Mouse (Mus musculus) inflammation-experienced regulatory T-cells, adult 16 weeks (primary cell): ENCODE data around the gene Cth. TPM values are rescaled to one million over a fixed set of nuclear protein-coding genes. Genes with fewer than 3 reads are reported as not detected.

ENCODE experiments used
- polyA plus RNA-seq: library from polyadenylated mRNA; unstranded; fragments of 100-300 nt; shearing (Covaris generic); gene quantifications from one replicate; pipeline ENCODE4 v1.2.1, GENCODE M21; 2017

Gene Cth
- polyA plus RNA-seq = not detected

GRCm38 (mm10) chr3:157924692-157925328, at the start of gene Cth:
TSS of gene Cth (minus strand) at chr3:157925077.

GRCm38 (mm10) chr3:157946843-157947358, 22.0 kb upstream of the Cth start, which contains the start of gene Ankrd13c:
TSS of gene Ankrd13c (plus strand) at chr3:157947239.

Other genes with a start within 250 kb of the Cth start
- 19.2 TPM for gene Ankrd13c, start 22.2 kb upstream of the Cth start, polyA plus RNA-seq
- gene Srsf11, start 111.6 kb upstream of the Cth start, polyA plus RNA-seq = 299 TPM
- 31.3 TPM for gene Lrrc40, start 111.6 kb upstream of the Cth start, polyA plus RNA-seq